Mouse (Mus musculus) ES-Bruce4 (cell line): ENCODE measurements at regions not wholly inside any gene's neighbourhood (a gene's known extent, or its start where the extent isn't known, plus 50 kb on each side); places are given as distances from the start of the nearest gene placed in this dataset.

Source experiments
- CTCF ChIP-seq: IDR thresholded peaks from one replicate; pipeline ENCODE4 v1.8.1; 2011; ENCODE audit warnings: low read depth, low read length
- EP300 ChIP-seq: IDR thresholded peaks from 2 replicates; pipeline ENCODE4 v1.6.1; 2011; ENCODE audit warnings: low read depth, low read length; ENCODE audit not compliant: insufficient read depth
- POLR2A ChIP-seq: IDR thresholded peaks from one replicate; pipeline ENCODE4 v1.8.1; 2011; ENCODE audit warnings: low read length; ENCODE audit not compliant: insufficient read depth

GRCm38 (mm10) chr13:40564351-40564750, 173.8 kb downstream of the Tfap2a start:
- TF ChIP-seq EP300 (no peak), CTCF (no peak), POLR2A (no peak)
